ENCODE assay signal across 19 mouse cellular contexts in the genomic region with DNA sequence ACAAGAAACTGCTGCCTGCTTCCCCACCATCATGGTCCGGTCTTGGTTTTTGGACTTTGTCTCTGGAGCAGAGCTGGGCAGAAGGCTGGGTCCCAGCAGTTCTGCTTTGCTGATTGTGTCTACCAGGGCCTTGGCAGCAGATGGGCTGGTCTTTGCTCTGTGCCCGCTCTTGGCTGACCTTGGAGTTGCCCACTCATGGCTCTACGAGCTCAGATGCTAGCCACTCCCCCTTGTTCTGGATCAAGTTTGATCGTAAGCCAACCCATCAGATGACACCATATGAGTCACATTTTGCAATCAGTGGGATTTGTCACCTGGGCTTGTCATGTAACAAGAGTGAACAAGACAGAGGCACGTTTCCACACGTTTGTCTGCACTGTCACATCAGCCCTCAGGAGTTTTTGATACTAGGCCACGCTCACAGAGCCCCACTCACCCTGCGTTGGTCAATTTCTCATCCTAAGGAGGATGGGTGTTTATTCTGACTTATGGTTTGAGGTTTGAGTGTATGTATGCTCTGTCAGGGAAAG.
DNase-seq lines count a peak whose midpoint lies in the region; ATAC-seq and TF ChIP-seq lines count a peak whose summit lies in the region.
"Had no signal": no experiment of that assay in that cellular context is flagged by ENCODE, and none has a peak within 500 bp of the region (broad histone marks: within the 10 kb centered on the region; RNA-seq: fewer than 3 reads in every experiment).

No protein-coding gene starts in this region.

- no peak for ATAC-seq in heart, embryonic 11.5 days (replicated peaks; ENCODE audit: insufficient number of reproducible peaks, low FRiP score, low TSS enrichment)
- peak; percentile 36; the same call in 1 of the 2 replicates for ATAC-seq in kidney, postnatal 0 days (replicated peaks; ENCODE audit: low FRiP score, low read depth)
- ATAC-seq: intestine, postnatal 0 days; liver, postnatal 0 days had no signal

- DNase-seq in heart, postnatal 10 days = peak; percentile 8 to 18
- DNase-seq in kidney, postnatal 0 days (ENCODE audit: low spot score) = no peak
- DNase-seq in kidney, postnatal 14 days = no peak
- peak; percentile 88 to 93 for DNase-seq in adrenal gland, adult (ENCODE audit: inconsistent age in 2 of 2, low spot score in 1 of 2)
- peak; percentile 21 to 39 for DNase-seq in adrenal gland, postnatal 4 days (ENCODE audit: low spot score in 2 of 2)
- DNase-seq in right cerebral cortex, adult 2 months (ENCODE audit: low spot score in 2 of 2) = no peak
- DNase-seq in layer of hippocampus, postnatal 36 days = no peak
- DNase-seq: cerebellum, postnatal 36 days; gastrocnemius, postnatal 14 days; liver, postnatal 0 days; lung, postnatal 36 days; thymus, postnatal 36 days had no signal

- no peak overlapping the region for H3K4me2 ChIP-seq in heart, embryonic 11.5 days
- H3K4me2 ChIP-seq in kidney, postnatal 0 days (ENCODE audit: low read length) = no peak overlapping the region
- H3K4me2 ChIP-seq: heart, embryonic 13.5 days; hindbrain, embryonic 12.5 days; midbrain, embryonic 11.5 days had no signal

- H3K27ac ChIP-seq in heart, embryonic 11.5 days (ENCODE audit: low read depth, low read length) = no peak overlapping the region
- no peak overlapping the region for H3K27ac ChIP-seq in kidney, postnatal 0 days
- H3K27ac ChIP-seq: embryonic facial prominence, embryonic 10.5 days; heart, embryonic 13.5 days; hindbrain, embryonic 12.5 days had no signal

- no peak for TF ChIP-seq CTCF in kidney, postnatal 0 days (IDR thresholded peaks at IDR 0.05; ENCODE audit: low read depth)

- no peak overlapping the region for H3K4me3 ChIP-seq in heart, embryonic 11.5 days (ENCODE audit: low read depth, low read length)
- H3K4me3 ChIP-seq in kidney, postnatal 0 days (replicated peaks; ENCODE audit: low read depth, low read length) = no peak overlapping the region
- H3K4me3 ChIP-seq: embryonic facial prominence, embryonic 10.5 days; erythroblast, embryonic 14.5 days; heart, embryonic 13.5 days; hindbrain, embryonic 12.5 days had no signal

- no peaks in the 10 kb centered on the region for H3K4me1 ChIP-seq in heart, embryonic 11.5 days (ENCODE audit: control insufficient read depth, insufficient read depth, low read length)
- H3K4me1 ChIP-seq in kidney, postnatal 0 days (replicated peaks; ENCODE audit: insufficient read depth, low read length) = 0 out of 2 replicates have a peak, but pooled peaks cover 3% of the 10 kb centered on the region
- H3K4me1 ChIP-seq: embryonic facial prominence, embryonic 10.5 days; hindbrain, embryonic 12.5 days had no signal

- no peak overlapping the region for H3K9ac ChIP-seq in heart, embryonic 11.5 days (ENCODE audit: low read depth, low read length)
- no peak overlapping the region for H3K9ac ChIP-seq in kidney, postnatal 0 days (ENCODE audit: low read depth, low read length)
- H3K9ac ChIP-seq: heart, embryonic 13.5 days; hindbrain, embryonic 12.5 days; liver, postnatal 0 days had no signal

- H3K36me3 ChIP-seq in heart, embryonic 11.5 days (ENCODE audit: control insufficient read depth, insufficient read depth, low read length) = no peaks in the 10 kb centered on the region
- H3K36me3 ChIP-seq in kidney, postnatal 0 days (ENCODE audit: insufficient read depth, low read length) = no peaks in the 10 kb centered on the region
- H3K36me3 ChIP-seq: embryonic facial prominence, embryonic 10.5 days; hindbrain, embryonic 12.5 days had no signal

- intact Hi-C loops in heart, postnatal 10 days (cut with DNase I) = no loop called here

- WGBS in heart, embryonic 11.5 days (ENCODE audit: insufficient replicate concordance) = 86% methylated on average over 8 of the region's 8 CpGs
- WGBS in kidney, postnatal 0 days = 83% methylated on average over 8 of the region's 8 CpGs

- no peaks in the 10 kb centered on the region for H3K27me3 ChIP-seq in heart, embryonic 11.5 days (ENCODE audit: control insufficient read depth, insufficient read depth, low read length)
- H3K27me3 ChIP-seq in kidney, postnatal 0 days (ENCODE audit: insufficient read depth, low read length) = no peaks in the 10 kb centered on the region
- H3K27me3 ChIP-seq: heart, embryonic 13.5 days; hindbrain, embryonic 12.5 days had no signal

- H3K9me3 ChIP-seq in heart, embryonic 11.5 days (replicated peaks; ENCODE audit: control insufficient read depth, low read length) = no peaks in the 10 kb centered on the region
- H3K9me3 ChIP-seq in kidney, postnatal 0 days (replicated peaks; ENCODE audit: low read length) = no peaks in the 10 kb centered on the region
- H3K9me3 ChIP-seq: embryonic facial prominence, embryonic 10.5 days; hindbrain, embryonic 12.5 days had no signal

Comparison
In these comparisons a context has a peak if more than half of its experiments do, and no peak if none do; other contexts are left out.
1. DNase-seq: peak in heart, postnatal 10 days (2 of 2), adrenal gland, adult (2 of 2) and adrenal gland, postnatal 4 days (2 of 2); none in kidney, postnatal 0 days (single experiment), kidney, postnatal 14 days (single experiment), right cerebral cortex, adult 2 months (0 of 2) and layer of hippocampus, postnatal 36 days (0 of 2).